Mouse (Mus musculus): ENCODE results near the gene Bcat1. TPM values are rescaled to one million over a fixed set of nuclear protein-coding genes. Genes with fewer than 3 reads are reported as not detected.

Gene Bcat1
- polyA plus RNA-seq, 2 experiments = 10.9 to 34.0 TPM

- Histone ChIP-seq H3K27ac (replicated peaks; ENCODE audit: low read depth, low read length) (no peak overlapping the region), H3K9ac (ENCODE audit: low read depth, low read length, severe bottlenecking) (peak overlapping the region; percentile 47), H3K36me3 (ENCODE audit: control insufficient read depth, insufficient read depth, low read length) (no peaks in the 10 kb centered on the region), H3K4me1 (ENCODE audit: control insufficient read depth, insufficient read depth, low read length) (peaks cover 5% of the 10 kb centered on the region; the same call in 1 of the 2 replicates), H3K4me2 (replicated peaks; ENCODE audit: low read depth, low read length, severe bottlenecking) (peak overlapping the region; percentile 93), H3K9me3 (ENCODE audit: control insufficient read depth, low read length) (no peaks in the 10 kb centered on the region), H3K4me3 (replicated peaks; ENCODE audit: low read length) (peak overlapping the region; percentile 46), H3K27me3 (ENCODE audit: control insufficient read depth, insufficient read depth, low read length) (peaks cover 4% of the 10 kb centered on the region; the same call in 1 of the 2 replicates)
- DNase-seq (ENCODE audit: low spot score) = peak; percentile 31
- WGBS = 30% methylated on average over 15 of the region's 15 CpGs
- no peak for TF ChIP-seq POLR2A (IDR thresholded peaks at IDR 0.05; ENCODE audit: borderline replicate concordance, extremely low read depth, insufficient read depth, insufficient read length)
- ATAC-seq (ENCODE audit: low FRiP score, low read depth) = no peak
These were observed 28.5 kb downstream of the Bcat1 start for GRCm38 (mm10) chr6:145047445-145047857.

- WGBS = 78% methylated on average over 13 of the region's 13 CpGs
- ATAC-seq (ENCODE audit: low FRiP score, low read depth) (no peak), DNase-seq (ENCODE audit: low spot score) (no peak)
- Histone ChIP-seq H3K36me3 (ENCODE audit: control insufficient read depth, insufficient read depth, low read length) (no peaks in the 10 kb centered on the region), H3K9me3 (ENCODE audit: control insufficient read depth, low read length) (no peaks in the 10 kb centered on the region), H3K9ac (ENCODE audit: low read depth, low read length, severe bottlenecking) (no peak overlapping the region), H3K4me1 (ENCODE audit: control insufficient read depth, insufficient read depth, low read length) (peaks cover 5% of the 10 kb centered on the region; the same call in 1 of the 2 replicates), H3K27ac (replicated peaks; ENCODE audit: low read depth, low read length) (no peak overlapping the region), H3K4me3 (replicated peaks; ENCODE audit: low read length) (no peak overlapping the region), H3K27me3 (ENCODE audit: control insufficient read depth, insufficient read depth, low read length) (peaks cover 4% of the 10 kb centered on the region; the same call in 1 of the 2 replicates), H3K4me2 (replicated peaks; ENCODE audit: low read depth, low read length, severe bottlenecking) (peak overlapping the region; percentile 93; the same call in 1 of the 2 replicates)
- no peak for TF ChIP-seq POLR2A (IDR thresholded peaks at IDR 0.05; ENCODE audit: borderline replicate concordance, extremely low read depth, insufficient read depth, insufficient read length)
These were observed 29.6 kb downstream of the Bcat1 start for GRCm38 (mm10) chr6:145046266-145046890.

GRCm38 (mm10) chr6:145044916-145045574 is 30.9 kb downstream of the Bcat1 start:
- no peak overlapping the region for H3K4me2 ChIP-seq (replicated peaks; ENCODE audit: low read depth, low read length, severe bottlenecking)
- no peaks in the 10 kb centered on the region for H3K9me3 ChIP-seq (ENCODE audit: control insufficient read depth, low read length)
- no peaks in the 10 kb centered on the region for H3K36me3 ChIP-seq (ENCODE audit: control insufficient read depth, insufficient read depth, low read length)
- ATAC-seq (ENCODE audit: low FRiP score, low read depth) = no peak
- 88% methylated on average over 20 of the region's 20 CpGs for WGBS
- H3K27me3 ChIP-seq (ENCODE audit: control insufficient read depth, insufficient read depth, low read length) = peaks cover 4% of the 10 kb centered on the region; the same call in 1 of the 2 replicates
- TF ChIP-seq POLR2A (IDR thresholded peaks at IDR 0.05; ENCODE audit: borderline replicate concordance, extremely low read depth, insufficient read depth, insufficient read length) = no peak
- H3K9ac ChIP-seq (ENCODE audit: low read depth, low read length, severe bottlenecking) = no peak overlapping the region
- peaks cover 5% of the 10 kb centered on the region; the same call in 1 of the 2 replicates for H3K4me1 ChIP-seq (ENCODE audit: control insufficient read depth, insufficient read depth, low read length)
- no peak overlapping the region for H3K4me3 ChIP-seq (replicated peaks; ENCODE audit: low read length)
- no peak overlapping the region for H3K27ac ChIP-seq (replicated peaks; ENCODE audit: low read depth, low read length)
- no peak for DNase-seq (ENCODE audit: low spot score)

GRCm38 (mm10) chr6:145040732-145041131 is 35.3 kb downstream of the Bcat1 start:
- no peak for TF ChIP-seq POLR2A (IDR thresholded peaks at IDR 0.05; ENCODE audit: borderline replicate concordance, extremely low read depth, insufficient read depth, insufficient read length)
- Histone ChIP-seq H3K4me1 (ENCODE audit: control insufficient read depth, insufficient read depth, low read length) (no peaks in the 10 kb centered on the region), H3K4me2 (replicated peaks; ENCODE audit: low read depth, low read length, severe bottlenecking) (no peak overlapping the region), H3K36me3 (ENCODE audit: control insufficient read depth, insufficient read depth, low read length) (no peaks in the 10 kb centered on the region), H3K4me3 (replicated peaks; ENCODE audit: low read length) (no peak overlapping the region), H3K9me3 (ENCODE audit: control insufficient read depth, low read length) (no peaks in the 10 kb centered on the region), H3K9ac (ENCODE audit: low read depth, low read length, severe bottlenecking) (no peak overlapping the region), H3K27me3 (ENCODE audit: control insufficient read depth, insufficient read depth, low read length) (no peaks in the 10 kb centered on the region), H3K27ac (replicated peaks; ENCODE audit: low read depth, low read length) (no peak overlapping the region)
- 70% methylated on average over 7 of the region's 7 CpGs for WGBS
- DNase-seq (ENCODE audit: low spot score) (no peak), ATAC-seq (ENCODE audit: low FRiP score, low read depth) (no peak)

GRCm38 (mm10) chr6:145037626-145038025 is 38.4 kb downstream of the Bcat1 start:
- H3K27ac ChIP-seq (replicated peaks; ENCODE audit: low read depth, low read length) = no peak overlapping the region
- no peak for TF ChIP-seq POLR2A (IDR thresholded peaks at IDR 0.05; ENCODE audit: borderline replicate concordance, extremely low read depth, insufficient read depth, insufficient read length)
- no peaks in the 10 kb centered on the region for H3K27me3 ChIP-seq (ENCODE audit: control insufficient read depth, insufficient read depth, low read length)
- no peak overlapping the region for H3K4me2 ChIP-seq (replicated peaks; ENCODE audit: low read depth, low read length, severe bottlenecking)
- no peaks in the 10 kb centered on the region for H3K4me1 ChIP-seq (ENCODE audit: control insufficient read depth, insufficient read depth, low read length)
- H3K9ac ChIP-seq (ENCODE audit: low read depth, low read length, severe bottlenecking) = no peak overlapping the region
- peaks cover 3% of the 10 kb centered on the region; the same call in 1 of the 2 replicates for H3K36me3 ChIP-seq (ENCODE audit: control insufficient read depth, insufficient read depth, low read length)
- 94% methylated on average over 1 of the region's 1 CpGs for WGBS
- DNase-seq (ENCODE audit: low spot score) = no peak
- no peak for ATAC-seq (ENCODE audit: low FRiP score, low read depth)
- no peaks in the 10 kb centered on the region for H3K9me3 ChIP-seq (ENCODE audit: control insufficient read depth, low read length)
- no peak overlapping the region for H3K4me3 ChIP-seq (replicated peaks; ENCODE audit: low read length)

Measured in limb, embryonic 14.5 days (tissue).